Mouse (Mus musculus) spleen, adult 12 weeks (tissue): ENCODE results near the gene Olfr979.
"Not testable (repeated sequence)": the region's sequence is repeated elsewhere in the genome, so short reads cannot be mapped to it uniquely, and the experiment has no call there.

Source experiments
- DNase-seq: peaks from one replicate; pipeline ENCODE4 v3.0.0; 2022; ENCODE audit warnings: low spot score

The Olfr979 gene

GRCm38 (mm10) chr9:40003365-40003764, at the start of gene Olfr979:
Olfr979 (minus strand) TSS chr9:40003465.
- DNase-seq = no peak

DNA sequence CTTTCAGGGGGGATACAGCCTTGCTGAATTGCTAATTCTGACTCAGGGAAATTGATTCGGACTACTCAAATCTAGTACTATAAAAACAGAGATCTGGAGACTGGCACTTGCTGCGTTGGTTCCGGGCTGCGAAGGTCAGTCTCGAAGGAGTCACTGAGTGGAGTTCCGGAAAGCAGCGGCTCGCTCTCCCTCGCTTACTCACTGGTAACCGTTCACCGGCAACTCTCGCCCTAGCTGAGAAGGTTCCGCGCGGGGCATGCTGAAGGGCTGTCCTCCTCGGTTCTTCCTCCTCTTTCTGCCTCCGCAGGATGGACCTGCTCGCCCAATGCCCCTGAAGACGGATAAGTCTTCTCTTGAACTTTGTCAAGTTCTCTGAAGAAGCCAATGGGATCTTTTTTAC, 46.9 kb upstream of the Olfr979 start:
- no peak for DNase-seq

DNA sequence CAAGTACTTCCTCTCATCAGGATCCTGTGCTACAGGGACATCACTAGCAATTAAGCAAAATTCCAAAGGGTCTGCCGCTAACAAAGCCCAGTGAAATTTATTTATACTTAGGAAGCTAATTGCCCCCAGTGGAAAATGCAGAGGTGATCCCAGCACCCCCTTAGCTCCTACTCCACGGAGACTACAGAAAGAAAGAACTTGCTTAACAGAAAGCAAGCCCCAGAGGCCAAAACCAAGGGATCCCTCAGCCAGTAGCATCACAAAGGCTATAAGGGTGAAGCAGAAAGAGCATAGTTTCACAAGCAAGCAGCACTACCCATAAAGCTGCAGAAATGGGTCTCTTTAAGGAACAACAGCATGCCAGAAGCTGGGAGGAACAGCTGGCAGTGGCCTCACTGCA, 17.9 kb upstream of the Olfr979 start, which contains the start of gene Olfr981:
TSS of gene Olfr981 (plus strand) at position 301 of the 400 bp plus-strand sequence.
- no peak for DNase-seq

GRCm38 (mm10) chr9:40009482-40009881, 6.2 kb upstream of the Olfr979 start, which contains the start of gene Olfr980:
Olfr980 (minus strand) TSS chr9:40009582.
- DNase-seq = no peak

- DNase-seq = no peak
Measured at GRCm38 (mm10) chr9:39991813-39992212, 11.5 kb downstream of the Olfr979 start, which contains the start of gene Olfr978. Olfr978 (plus strand) TSS chr9:39992113.

GRCm38 (mm10) chr9:39976581-39977145, 26.6 kb downstream of the Olfr979 start:
- not testable (repeated sequence) for DNase-seq

- not testable (repeated sequence) for DNase-seq
Measured at GRCm38 (mm10) chr9:39961033-39961432, 42.2 kb downstream of the Olfr979 start, which contains the start of gene Olfr976. Olfr976 (minus strand) TSS chr9:39961133.

DNA sequence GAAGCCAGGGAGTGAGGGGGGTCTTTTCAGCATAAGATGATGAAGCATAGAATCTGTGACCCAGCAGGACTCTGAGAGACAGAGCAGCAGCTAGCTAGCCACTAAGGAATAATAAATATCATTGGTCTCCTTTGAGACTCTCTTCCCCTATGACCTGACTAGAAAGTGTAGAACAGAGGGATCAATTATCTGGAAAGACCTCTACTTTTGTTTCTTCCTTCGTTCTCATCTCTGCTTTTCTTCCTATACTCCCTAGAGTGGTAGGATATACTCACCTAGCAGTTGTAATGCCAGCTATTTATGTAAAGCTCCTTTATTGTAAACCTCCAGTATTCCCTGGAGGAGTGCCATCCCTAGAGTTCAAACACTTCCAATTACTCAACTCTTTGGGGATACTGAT, 51.3 kb downstream of the Olfr979 start, which contains the start of gene Olfr975:
TSS of gene Olfr975 (minus strand) at position 101 of the 400 bp plus-strand sequence.
- DNase-seq = no peak
